Mouse (Mus musculus): ENCODE results near the gene Calr3. TPM values are rescaled to one million over a fixed set of nuclear protein-coding genes. Genes with fewer than 3 reads are reported as not detected.

Gene Calr3
- polyA plus RNA-seq (2015; fragmentation: Nextera tagmentation; extraction: Ambion mirVana) = 1.1 and 1.3 TPM in 2 replicates

- no peaks in the 10 kb centered on the region for H3K9me3 ChIP-seq
- H3K9ac ChIP-seq = peak within 1 kb of the TSS; percentile 72
- peak; percentile 99 for ATAC-seq (ENCODE audit: low FRiP score)
- H3K36me3 ChIP-seq = peaks cover 9% of the 10 kb centered on the region; the same call in 1 of the 2 replicates
- 7% methylated on average over 34 of the region's 34 CpGs for WGBS
- H3K4me1 ChIP-seq (replicated peaks) = peaks cover 32% of the 10 kb centered on the region
- peak within 1 kb of the TSS; percentile 58 for H3K27ac ChIP-seq
- H3K27me3 ChIP-seq = no peaks in the 10 kb centered on the region
- H3K4me2 ChIP-seq = peak within 1 kb of the TSS; percentile 66
- peak within 1 kb of the TSS; percentile 44 for H3K4me3 ChIP-seq
These were observed at the start of gene Calr3, which contains the start of gene 1700030K09Rik for GRCm38 (mm10) chr8:72443338-72443993. Calr3 (minus strand) TSS chr8:72443870. 1700030K09Rik (plus strand) TSS chr8:72443880.

GRCm38 (mm10) chr8:72493381-72493780, 49.7 kb upstream of the Calr3 start:
- Histone ChIP-seq H3K27me3 (no peaks in the 10 kb centered on the region), H3K9me3 (no peaks in the 10 kb centered on the region), H3K9ac (peak overlapping the region; percentile 80), H3K4me3 (peak overlapping the region; percentile 90), H3K4me1 (replicated peaks) (peaks cover 45% of the 10 kb centered on the region), H3K27ac (peak overlapping the region; percentile 78), H3K36me3 (peaks cover 43% of the 10 kb centered on the region), H3K4me2 (peak overlapping the region; percentile 72)
- 15% methylated on average over 8 of the region's 8 CpGs for WGBS
- ATAC-seq (ENCODE audit: low FRiP score) = no peak

- WGBS = under 1% methylated on average over 56 of the region's 56 CpGs
- peaks cover 45% of the 10 kb centered on the region for H3K4me1 ChIP-seq (replicated peaks)
- H3K27me3 ChIP-seq = no peaks in the 10 kb centered on the region
- ATAC-seq (ENCODE audit: low FRiP score) = peak; percentile 96
- peak overlapping the region; percentile 90 for H3K4me3 ChIP-seq
- no peaks in the 10 kb centered on the region for H3K9me3 ChIP-seq
- H3K27ac ChIP-seq = peak overlapping the region; percentile 84
- peak overlapping the region; percentile 89 for H3K9ac ChIP-seq
- peak overlapping the region; percentile 97 for H3K4me2 ChIP-seq
- peaks cover 50% of the 10 kb centered on the region for H3K36me3 ChIP-seq
These were observed 49.0 kb upstream of the Calr3 start for GRCm38 (mm10) chr8:72492622-72493081.

- under 1% methylated on average over 89 of the region's 98 CpGs for WGBS
These were observed 48.3 kb upstream of the Calr3 start, which contains the start of gene Slc35e1 for GRCm38 (mm10) chr8:72491680-72492621. Slc35e1 (minus strand) TSS chr8:72492614.

GRCm38 (mm10) chr8:72491017-72491416, 47.3 kb upstream of the Calr3 start:
- Histone ChIP-seq H3K4me3 (peak overlapping the region; percentile 90), H3K27me3 (no peaks in the 10 kb centered on the region), H3K27ac (no peak overlapping the region), H3K4me2 (peak overlapping the region; percentile 97), H3K4me1 (replicated peaks) (peaks cover 45% of the 10 kb centered on the region), H3K9ac (peak overlapping the region; percentile 89; the same call in 1 of the 2 replicates), H3K36me3 (peaks cover 46% of the 10 kb centered on the region), H3K9me3 (no peaks in the 10 kb centered on the region)
- WGBS = 84% methylated on average over 2 of the region's 2 CpGs
- no peak for ATAC-seq (ENCODE audit: low FRiP score)

More at GRCm38 (mm10) chr8:72491680-72492621, 48.3 kb upstream of the Calr3 start, which contains the start of gene Slc35e1:
- Histone ChIP-seq H3K36me3 (peaks cover 51% of the 10 kb centered on the region), H3K4me1 (replicated peaks) (peaks cover 45% of the 10 kb centered on the region), H3K27me3 (no peaks in the 10 kb centered on the region), H3K4me3 (peak within 1 kb of the TSS; percentile 90), H3K4me2 (peak within 1 kb of the TSS; percentile 97), H3K9ac (peak within 1 kb of the TSS; percentile 89), H3K9me3 (no peaks in the 10 kb centered on the region), H3K27ac (peak within 1 kb of the TSS; percentile 84)
- peak; percentile 76 for ATAC-seq (ENCODE audit: low FRiP score)

GRCm38 (mm10) chr8:72487014-72487413, 43.3 kb upstream of the Calr3 start:
- no peaks in the 10 kb centered on the region for H3K27me3 ChIP-seq
- H3K36me3 ChIP-seq = peaks cover 58% of the 10 kb centered on the region
- no peaks in the 10 kb centered on the region for H3K9me3 ChIP-seq
- no peak overlapping the region for H3K4me3 ChIP-seq
- peaks cover 21% of the 10 kb centered on the region for H3K4me1 ChIP-seq (replicated peaks)
- H3K4me2 ChIP-seq = no peak overlapping the region
- no peak overlapping the region for H3K27ac ChIP-seq
- ATAC-seq (ENCODE audit: low FRiP score) = no peak
- no peak overlapping the region for H3K9ac ChIP-seq

- Histone ChIP-seq H3K9me3 (no peaks in the 10 kb centered on the region), H3K27ac (no peak overlapping the region), H3K9ac (no peak overlapping the region), H3K27me3 (no peaks in the 10 kb centered on the region), H3K4me1 (replicated peaks) (peaks cover 8% of the 10 kb centered on the region; the same call in 1 of the 2 replicates), H3K36me3 (peaks cover 66% of the 10 kb centered on the region), H3K4me2 (no peak overlapping the region), H3K4me3 (no peak overlapping the region)
- 90% methylated on average over 6 of the region's 6 CpGs for WGBS
- no peak for ATAC-seq (ENCODE audit: low FRiP score)
These were observed 42.0 kb upstream of the Calr3 start for GRCm38 (mm10) chr8:72485456-72486199.

- H3K9me3 ChIP-seq = no peaks in the 10 kb centered on the region
- peaks cover 32% of the 10 kb centered on the region for H3K36me3 ChIP-seq
- no peaks in the 10 kb centered on the region for H3K27me3 ChIP-seq
- peak within 1 kb of the TSS; percentile 100 for H3K4me2 ChIP-seq
- H3K9ac ChIP-seq = peak within 1 kb of the TSS; percentile 93
- peak within 1 kb of the TSS; percentile 90 for H3K4me3 ChIP-seq
- H3K27ac ChIP-seq = peak within 1 kb of the TSS; percentile 88
- ATAC-seq (ENCODE audit: low FRiP score) = peak; percentile 97
- under 1% methylated on average over 80 of the region's 80 CpGs for WGBS
- peaks cover 26% of the 10 kb centered on the region for H3K4me1 ChIP-seq (replicated peaks)
These were observed 31.3 kb upstream of the Calr3 start, which contains the start of gene Cherp for GRCm38 (mm10) chr8:72474826-72475546. Cherp (minus strand) TSS chr8:72475226.

GRCm38 (mm10) chr8:72470684-72471083, 27.0 kb upstream of the Calr3 start:
- WGBS = 96% methylated on average over 7 of the region's 7 CpGs

GRCm38 (mm10) chr8:72469984-72470383, 26.3 kb upstream of the Calr3 start:
- no peak for ATAC-seq (ENCODE audit: low FRiP score)
- WGBS = 93% methylated on average over 8 of the region's 8 CpGs
- H3K27me3 ChIP-seq = no peaks in the 10 kb centered on the region
- peaks cover 82% of the 10 kb centered on the region for H3K36me3 ChIP-seq
- H3K9me3 ChIP-seq = no peaks in the 10 kb centered on the region
- H3K4me3 ChIP-seq = no peak overlapping the region
- no peak overlapping the region for H3K9ac ChIP-seq
- H3K4me2 ChIP-seq = no peak overlapping the region
- peaks cover 14% of the 10 kb centered on the region for H3K4me1 ChIP-seq (replicated peaks)
- no peak overlapping the region for H3K27ac ChIP-seq

More at GRCm38 (mm10) chr8:72470684-72471083, 27.0 kb upstream of the Calr3 start:
- no peak for ATAC-seq (ENCODE audit: low FRiP score)
- Histone ChIP-seq H3K27me3 (no peaks in the 10 kb centered on the region), H3K4me2 (no peak overlapping the region), H3K9ac (no peak overlapping the region), H3K27ac (no peak overlapping the region), H3K36me3 (peaks cover 75% of the 10 kb centered on the region), H3K4me3 (no peak overlapping the region), H3K4me1 (replicated peaks) (peaks cover 15% of the 10 kb centered on the region), H3K9me3 (no peaks in the 10 kb centered on the region)

- no peak overlapping the region for H3K27ac ChIP-seq
- no peaks in the 10 kb centered on the region for H3K9me3 ChIP-seq
- H3K27me3 ChIP-seq = no peaks in the 10 kb centered on the region
- no peak overlapping the region for H3K4me3 ChIP-seq
- peaks cover 89% of the 10 kb centered on the region for H3K36me3 ChIP-seq
- no peak overlapping the region for H3K4me2 ChIP-seq
- WGBS = 92% methylated on average over 2 of the region's 2 CpGs
- no peak for ATAC-seq (ENCODE audit: low FRiP score)
- no peak overlapping the region for H3K9ac ChIP-seq
- peaks cover 11% of the 10 kb centered on the region for H3K4me1 ChIP-seq (replicated peaks)
These were observed 25.6 kb upstream of the Calr3 start for GRCm38 (mm10) chr8:72469243-72469642.

All from hindbrain, embryonic 13.5 days (tissue).